Mouse (Mus musculus) cerebellum, adult 2 months (tissue): Measurements from ENCODE around the gene Rhbdl1.

ENCODE experiments used
- CTCF ChIP-seq: fragments of 200-500 bp; IDR thresholded peaks from 2 replicates; pipeline ENCODE4 v1.5.1; 2011; ENCODE audit warnings: low read depth, mild to moderate bottlenecking, control low read depth, low read length, moderate library complexity, borderline replicate concordance; ENCODE audit not compliant: insufficient read depth
- POLR2A ChIP-seq: fragments of 200-500 bp; IDR thresholded peaks from 2 replicates; pipeline ENCODE4 v1.6.1; 2011; ENCODE audit warnings: low read length, control low read depth, borderline replicate concordance; ENCODE audit not compliant: insufficient read depth

GRCm38 (mm10) chr17:25865288-25865687 lies 28.2 kb upstream of the Rhbdl1 start:
- no peak for TF ChIP-seq CTCF
- no peak for TF ChIP-seq POLR2A
